Mouse (Mus musculus): ENCODE results near the gene Ncf4. TPM values are rescaled to one million over a fixed set of nuclear protein-coding genes. Genes with fewer than 3 reads are reported as not detected.

Ncf4 gene
- polyA plus RNA-seq, 1 experiment = 27.9 TPM

DNA sequence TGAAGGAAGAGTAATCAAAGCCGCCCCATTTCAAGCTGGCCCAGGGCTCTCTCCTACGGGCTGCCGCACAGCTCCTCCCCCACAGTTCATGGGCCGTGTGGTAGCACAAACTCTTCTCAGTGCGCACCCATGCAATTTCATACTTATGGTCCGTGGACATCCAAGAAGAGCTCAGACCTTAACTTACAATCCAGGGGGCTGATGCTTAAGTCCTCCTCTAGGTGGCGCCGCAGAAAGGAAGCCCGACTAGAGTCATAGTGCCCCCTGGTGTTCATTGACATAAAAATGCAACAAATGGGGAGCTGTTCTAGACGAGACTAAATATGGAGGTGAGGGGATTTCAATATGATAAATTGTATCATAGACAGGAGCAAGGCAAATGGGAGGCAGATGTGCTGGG is 5.1 kb upstream of the Ncf4 start:
- Histone ChIP-seq H3K4me3 (ENCODE audit: control insufficient read depth, insufficient read depth, low read length) (no peak overlapping the region), H3K27me3 (ENCODE audit: control insufficient read depth, insufficient read depth, low read length) (no peaks in the 10 kb centered on the region), H3K4me1 (replicated peaks; ENCODE audit: control insufficient read depth, insufficient read depth, low read length) (peaks cover 5% of the 10 kb centered on the region), H3K36me3 (ENCODE audit: control insufficient read depth, insufficient read depth, low read length) (no peaks in the 10 kb centered on the region), H3K27ac (ENCODE audit: control insufficient read depth, insufficient read depth, low read length) (no peak overlapping the region)
- WGBS = 14% methylated on average over 10 of the region's 10 CpGs
- no peak for TF ChIP-seq POLR2A (IDR thresholded peaks at IDR 0.05; ENCODE audit: control insufficient read depth, extremely low read depth, insufficient read depth, low read length, poor library complexity)
- TF ChIP-seq CTCF (IDR thresholded peaks at IDR 0.05; ENCODE audit: borderline replicate concordance, control insufficient read depth, extremely low read depth, insufficient read depth, low read length, poor library complexity) = peak; percentile 63; the same call in 1 of the 2 replicates
- peak; percentile 70 for DNase-seq

DNA sequence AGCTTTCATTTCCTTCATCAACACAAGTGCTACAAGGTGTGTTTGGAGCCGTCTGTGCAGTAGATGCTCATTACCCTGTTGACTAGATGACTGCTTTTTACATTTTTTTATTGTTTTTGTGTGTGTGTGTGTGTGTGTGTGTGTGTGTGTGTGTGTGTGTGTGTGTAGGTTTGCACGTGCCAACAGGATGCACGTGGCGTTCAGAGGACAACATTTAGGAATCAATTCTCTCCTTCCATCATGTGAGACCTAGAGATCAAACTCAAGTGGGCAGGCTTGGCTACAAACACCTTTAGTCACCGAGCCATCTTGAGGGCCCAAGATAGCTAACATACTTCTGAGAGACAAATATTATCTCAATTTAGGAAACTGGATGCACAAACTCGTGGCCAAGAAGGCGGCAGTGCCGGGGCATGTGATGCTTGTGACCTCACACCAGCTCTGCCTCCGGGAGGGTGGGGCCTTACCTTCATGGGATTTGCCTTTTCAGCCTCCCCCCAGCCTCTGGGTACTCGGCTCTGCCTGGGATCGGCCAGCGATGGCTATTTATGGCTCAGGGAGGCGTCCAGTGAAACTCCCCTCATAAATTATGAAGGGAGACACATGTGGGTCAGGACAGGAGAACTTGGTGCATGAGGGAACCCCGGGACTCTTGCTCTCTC is 4.5 kb upstream of the Ncf4 start:
- no peak for DNase-seq
- Histone ChIP-seq H3K36me3 (ENCODE audit: control insufficient read depth, insufficient read depth, low read length) (no peaks in the 10 kb centered on the region), H3K27me3 (ENCODE audit: control insufficient read depth, insufficient read depth, low read length) (no peaks in the 10 kb centered on the region), H3K27ac (ENCODE audit: control insufficient read depth, insufficient read depth, low read length) (no peak overlapping the region), H3K4me1 (replicated peaks; ENCODE audit: control insufficient read depth, insufficient read depth, low read length) (peaks cover 10% of the 10 kb centered on the region), H3K4me3 (ENCODE audit: control insufficient read depth, insufficient read depth, low read length) (no peak overlapping the region)
- TF ChIP-seq POLR2A (IDR thresholded peaks at IDR 0.05; ENCODE audit: control insufficient read depth, extremely low read depth, insufficient read depth, low read length, poor library complexity) = no peak
- no peak for TF ChIP-seq CTCF (IDR thresholded peaks at IDR 0.05; ENCODE audit: borderline replicate concordance, control insufficient read depth, extremely low read depth, insufficient read depth, low read length, poor library complexity)
- 81% methylated on average over 14 of the region's 14 CpGs for WGBS

DNA sequence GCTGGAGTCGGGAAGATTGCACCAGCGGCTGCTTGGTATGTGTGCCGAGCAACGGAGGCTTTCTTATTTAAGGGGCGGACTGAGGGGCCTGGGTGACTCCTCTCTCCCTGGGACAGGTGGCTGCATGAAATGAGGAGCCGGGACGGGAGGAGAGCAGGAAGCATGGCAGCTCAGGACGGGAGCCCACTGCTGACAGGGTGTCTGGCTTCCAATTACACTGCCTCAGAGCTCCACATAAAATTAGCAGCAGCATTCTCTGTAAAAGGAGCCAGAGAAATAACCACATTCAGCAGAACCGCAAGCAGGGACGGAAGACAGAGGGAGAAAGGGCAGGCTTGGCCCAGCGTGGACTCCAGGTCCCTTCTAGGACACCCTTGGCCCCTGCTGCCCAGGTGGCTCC is 3.3 kb upstream of the Ncf4 start:
- no peaks in the 10 kb centered on the region for H3K36me3 ChIP-seq (ENCODE audit: control insufficient read depth, insufficient read depth, low read length)
- DNase-seq = no peak
- WGBS = 86% methylated on average over 11 of the region's 11 CpGs
- no peaks in the 10 kb centered on the region for H3K27me3 ChIP-seq (ENCODE audit: control insufficient read depth, insufficient read depth, low read length)
- TF ChIP-seq CTCF (IDR thresholded peaks at IDR 0.05; ENCODE audit: borderline replicate concordance, control insufficient read depth, extremely low read depth, insufficient read depth, low read length, poor library complexity) = no peak
- no peak for TF ChIP-seq POLR2A (IDR thresholded peaks at IDR 0.05; ENCODE audit: control insufficient read depth, extremely low read depth, insufficient read depth, low read length, poor library complexity)
- H3K4me3 ChIP-seq (ENCODE audit: control insufficient read depth, insufficient read depth, low read length) = no peak overlapping the region
- no peak overlapping the region for H3K27ac ChIP-seq (ENCODE audit: control insufficient read depth, insufficient read depth, low read length)
- H3K4me1 ChIP-seq (replicated peaks; ENCODE audit: control insufficient read depth, insufficient read depth, low read length) = peaks cover 10% of the 10 kb centered on the region

DNA sequence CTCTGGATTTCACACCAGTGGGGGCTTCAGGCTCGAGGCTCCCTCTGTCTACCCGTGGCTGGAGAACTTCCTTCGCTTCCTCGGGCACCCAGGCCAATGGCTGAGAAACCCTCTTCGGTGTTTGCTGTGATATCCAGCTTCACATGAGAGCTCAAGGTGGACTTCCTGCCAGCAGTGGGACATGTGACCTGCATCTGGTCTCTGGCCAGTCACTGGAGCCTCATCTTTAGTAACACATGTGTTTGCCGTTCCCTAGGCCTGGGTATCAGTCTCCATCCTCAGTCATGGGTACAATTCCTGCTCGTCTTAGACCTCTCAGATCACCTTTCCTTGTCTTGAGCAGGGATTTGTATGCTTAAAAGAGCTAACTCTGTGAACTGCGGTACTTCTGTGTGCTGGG is 1.5 kb upstream of the Ncf4 start:
- WGBS = 91% methylated on average over 8 of the region's 8 CpGs
- Histone ChIP-seq H3K36me3 (ENCODE audit: control insufficient read depth, insufficient read depth, low read length) (no peaks in the 10 kb centered on the region), H3K4me3 (ENCODE audit: control insufficient read depth, insufficient read depth, low read length) (no peak overlapping the region), H3K27me3 (ENCODE audit: control insufficient read depth, insufficient read depth, low read length) (no peaks in the 10 kb centered on the region), H3K27ac (ENCODE audit: control insufficient read depth, insufficient read depth, low read length) (no peak overlapping the region), H3K4me1 (replicated peaks; ENCODE audit: control insufficient read depth, insufficient read depth, low read length) (peaks cover 17% of the 10 kb centered on the region)
- TF ChIP-seq POLR2A (IDR thresholded peaks at IDR 0.05; ENCODE audit: control insufficient read depth, extremely low read depth, insufficient read depth, low read length, poor library complexity) (no peak), CTCF (IDR thresholded peaks at IDR 0.05; ENCODE audit: borderline replicate concordance, control insufficient read depth, extremely low read depth, insufficient read depth, low read length, poor library complexity) (no peak)
- no peak for DNase-seq

DNA sequence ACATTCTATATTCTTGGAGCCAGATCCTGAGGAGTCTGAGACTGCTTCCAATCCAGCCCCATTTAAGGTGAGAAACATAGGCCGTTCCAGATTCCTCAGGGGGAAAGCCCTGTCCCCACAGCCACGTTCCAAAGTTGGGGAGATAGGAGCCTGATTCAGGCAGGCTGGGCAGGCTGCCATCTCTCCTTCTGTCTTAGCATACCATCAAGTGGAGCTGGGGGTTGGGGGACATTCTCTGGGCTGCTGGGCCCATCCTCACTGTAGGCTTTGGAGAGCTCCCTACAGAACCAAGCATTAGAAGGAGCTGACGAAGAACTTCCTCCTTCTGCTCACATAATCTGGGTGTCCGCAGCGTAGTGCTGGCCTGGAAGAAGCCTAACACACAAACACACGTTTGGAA is 827 bp upstream of the Ncf4 start:
- Histone ChIP-seq H3K4me3 (ENCODE audit: control insufficient read depth, insufficient read depth, low read length) (no peak overlapping the region), H3K27me3 (ENCODE audit: control insufficient read depth, insufficient read depth, low read length) (no peaks in the 10 kb centered on the region), H3K4me1 (replicated peaks; ENCODE audit: control insufficient read depth, insufficient read depth, low read length) (peaks cover 24% of the 10 kb centered on the region), H3K27ac (ENCODE audit: control insufficient read depth, insufficient read depth, low read length) (no peak overlapping the region), H3K36me3 (ENCODE audit: control insufficient read depth, insufficient read depth, low read length) (no peaks in the 10 kb centered on the region)
- WGBS = 74% methylated on average over 6 of the region's 6 CpGs
- no peak for DNase-seq
- TF ChIP-seq CTCF (IDR thresholded peaks at IDR 0.05; ENCODE audit: borderline replicate concordance, control insufficient read depth, extremely low read depth, insufficient read depth, low read length, poor library complexity) = no peak
- no peak for TF ChIP-seq POLR2A (IDR thresholded peaks at IDR 0.05; ENCODE audit: control insufficient read depth, extremely low read depth, insufficient read depth, low read length, poor library complexity)

DNA sequence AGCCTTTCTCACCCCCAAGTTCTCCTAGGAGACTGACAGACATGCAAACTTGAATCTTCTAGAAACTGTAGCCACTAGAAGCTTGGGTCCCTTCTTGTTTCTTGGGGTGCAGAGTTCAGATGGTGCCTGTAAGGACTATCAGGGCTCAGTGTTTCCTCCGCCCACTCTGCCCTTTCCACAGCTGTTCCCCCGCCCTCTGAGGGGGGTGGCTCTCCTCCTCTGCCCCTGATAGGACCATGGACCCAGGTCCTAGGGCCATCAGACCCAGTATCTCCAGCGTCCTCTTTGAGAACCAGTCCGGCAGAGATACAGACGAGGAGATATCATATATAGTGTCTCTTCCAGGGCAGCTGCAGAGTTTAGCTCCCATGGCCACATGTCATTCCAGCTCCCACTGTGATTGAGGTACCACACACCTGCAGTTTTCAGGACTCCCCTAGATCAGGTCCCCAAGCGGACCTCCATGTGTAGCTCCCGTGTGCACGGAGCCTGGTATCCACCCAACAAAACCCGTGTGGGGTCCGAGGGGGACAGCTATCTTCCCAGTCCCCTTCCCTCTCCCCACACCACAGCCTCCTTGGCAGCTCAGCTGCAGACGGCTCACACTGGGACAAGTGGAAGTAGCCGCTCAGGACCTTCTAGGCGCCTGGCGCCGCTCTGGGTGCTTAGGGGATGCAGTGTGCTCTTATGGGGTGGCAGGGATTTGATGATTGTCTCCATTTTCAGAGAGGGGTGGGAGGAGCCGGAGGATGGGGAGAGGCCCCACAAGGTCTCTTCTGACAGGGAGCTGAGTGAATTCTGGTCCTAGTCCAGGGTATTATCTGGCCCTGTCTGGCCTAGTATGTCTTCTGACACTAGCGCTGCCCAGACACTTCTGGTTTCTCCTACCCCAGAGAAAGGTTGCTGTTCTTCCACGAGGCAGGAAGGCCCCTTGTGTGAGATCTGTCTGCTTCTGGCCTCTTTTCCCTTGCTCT is 1.8 kb downstream of the Ncf4 start:
- Histone ChIP-seq H3K4me1 (replicated peaks; ENCODE audit: control insufficient read depth, insufficient read depth, low read length) (peaks cover 24% of the 10 kb centered on the region), H3K27me3 (ENCODE audit: control insufficient read depth, insufficient read depth, low read length) (no peaks in the 10 kb centered on the region), H3K4me3 (ENCODE audit: control insufficient read depth, insufficient read depth, low read length) (no peak overlapping the region), H3K27ac (ENCODE audit: control insufficient read depth, insufficient read depth, low read length) (no peak overlapping the region), H3K36me3 (ENCODE audit: control insufficient read depth, insufficient read depth, low read length) (no peaks in the 10 kb centered on the region)
- WGBS = 89% methylated on average over 18 of the region's 18 CpGs
- no peak for TF ChIP-seq POLR2A (IDR thresholded peaks at IDR 0.05; ENCODE audit: control insufficient read depth, extremely low read depth, insufficient read depth, low read length, poor library complexity)
- TF ChIP-seq CTCF (IDR thresholded peaks at IDR 0.05; ENCODE audit: borderline replicate concordance, control insufficient read depth, extremely low read depth, insufficient read depth, low read length, poor library complexity) = no peak
- DNase-seq = no peak
